In genomic region chr4:125486616-125487015, GRCm38 (mm10) we compare ENCODE assay signal across 10 mouse cellular contexts. TPM values are rescaled to one million over a fixed set of nuclear protein-coding genes. Genes with fewer than 3 reads are reported as not detected.
DNase-seq lines count a peak whose midpoint lies in the region; ATAC-seq and TF ChIP-seq lines count a peak whose summit lies in the region.
"Had no signal": no experiment of that assay in that cellular context is flagged by ENCODE, and none has a peak within 500 bp of the region (broad histone marks: within the 10 kb centered on the region; RNA-seq: fewer than 3 reads in every experiment).

No protein-coding gene starts in this region.

- no peak for TF ChIP-seq POLR2A in liver, adult 2 months (IDR thresholded peaks at IDR 0.05; ENCODE audit: extremely low read depth, insufficient read depth, low read length)

- H3K27ac ChIP-seq in liver, adult 2 months (replicated peaks; ENCODE audit: insufficient read depth, low read depth, low read length): no peak overlapping the region
- H3K27ac ChIP-seq in liver, embryonic 12.5 days: no peak overlapping the region
- H3K27ac ChIP-seq in hindbrain, embryonic 13.5 days: peak overlapping the region; percentile 94; the same call in 1 of the 2 replicates
- no peak overlapping the region for H3K27ac ChIP-seq in heart, embryonic 10.5 days
- H3K27ac ChIP-seq: limb, embryonic 13.5 days had no signal

- no peaks in the 10 kb centered on the region for H3K4me1 ChIP-seq in liver, adult 2 months (ENCODE audit: control insufficient read depth, insufficient read depth, low read length)
- no peaks in the 10 kb centered on the region for H3K4me1 ChIP-seq in liver, embryonic 12.5 days
- H3K4me1 ChIP-seq in hindbrain, embryonic 13.5 days (replicated peaks): peaks cover 78% of the 10 kb centered on the region
- peaks cover 24% of the 10 kb centered on the region for H3K4me1 ChIP-seq in heart, embryonic 10.5 days

- no peak overlapping the region for H3K4me3 ChIP-seq in liver, adult 2 months (ENCODE audit: insufficient read depth, low read depth, low read length)
- no peak overlapping the region for H3K4me3 ChIP-seq in liver, embryonic 12.5 days
- H3K4me3 ChIP-seq in hindbrain, embryonic 13.5 days: no peak overlapping the region
- no peak overlapping the region for H3K4me3 ChIP-seq in heart, embryonic 10.5 days
- H3K4me3 ChIP-seq: limb, embryonic 13.5 days had no signal

- no peak overlapping the region for H3K4me2 ChIP-seq in liver, embryonic 12.5 days
- peak overlapping the region; percentile 73 for H3K4me2 ChIP-seq in hindbrain, embryonic 13.5 days
- H3K4me2 ChIP-seq: limb, embryonic 13.5 days had no signal

- 5% methylated on average over 13 of the region's 13 CpGs for WGBS in liver, adult 2 months
- 1% methylated on average over 12 of the region's 13 CpGs for WGBS in liver, embryonic 12.5 days (ENCODE audit: insufficient replicate concordance)
- WGBS in hindbrain, embryonic 13.5 days: 0% methylated on average over 13 of the region's 13 CpGs
- WGBS in heart, embryonic 10.5 days: 3% methylated on average over 13 of the region's 13 CpGs

- no peak overlapping the region for H3K9ac ChIP-seq in liver, adult 2 months (ENCODE audit: low read depth, low read length)
- H3K9ac ChIP-seq in liver, embryonic 12.5 days: no peak overlapping the region
- H3K9ac ChIP-seq in hindbrain, embryonic 13.5 days: peak overlapping the region; percentile 51; the same call in 1 of the 2 replicates
- H3K9ac ChIP-seq: limb, embryonic 13.5 days had no signal

- TF ChIP-seq CTCF in liver, adult 2 months (IDR thresholded peaks at IDR 0.05; ENCODE audit: low read depth, low read length): 0 out of 2 replicates have a peak, but pooled peaks have one; percentile 9

- no peaks in the 10 kb centered on the region for H3K36me3 ChIP-seq in liver, adult 2 months (ENCODE audit: control insufficient read depth, insufficient read depth, low read length)
- no peaks in the 10 kb centered on the region for H3K36me3 ChIP-seq in liver, embryonic 12.5 days
- no peaks in the 10 kb centered on the region for H3K36me3 ChIP-seq in hindbrain, embryonic 13.5 days
- no peaks in the 10 kb centered on the region for H3K36me3 ChIP-seq in heart, embryonic 10.5 days
- H3K36me3 ChIP-seq: limb, embryonic 13.5 days had no signal

- no peak for ATAC-seq in liver, embryonic 12.5 days
- ATAC-seq in hindbrain, embryonic 13.5 days (ENCODE audit: low FRiP score): peak; percentile 49
- no peak for ATAC-seq in megakaryocyte-erythroid progenitor cell, adult 5-6 weeks (replicated peaks; ENCODE audit: low FRiP score, low TSS enrichment, poor library complexity, severe bottlenecking)

- peaks cover 17% of the 10 kb centered on the region for H3K27me3 ChIP-seq in liver, adult 2 months (ENCODE audit: control insufficient read depth, insufficient read depth, low read length)
- peaks cover 98% of the 10 kb centered on the region for H3K27me3 ChIP-seq in liver, embryonic 12.5 days (replicated peaks)
- H3K27me3 ChIP-seq in hindbrain, embryonic 13.5 days: peaks cover 92% of the 10 kb centered on the region
- H3K27me3 ChIP-seq in heart, embryonic 10.5 days (ENCODE audit: insufficient read depth, poor library complexity, severe bottlenecking): peaks cover 100% of the 10 kb centered on the region

- peak; percentile 17 for DNase-seq in adrenal gland, adult 2 months
- DNase-seq in adrenal gland, postnatal 4 days (ENCODE audit: low spot score in 2 of 2): no peak
- no peak for DNase-seq in liver, adult 2 months (ENCODE audit: extremely low read depth, low read depth, low spot score)
- DNase-seq in retina, postnatal 1 day: peak; percentile 65
- no peak for DNase-seq in heart, embryonic 10.5 days (ENCODE audit: low spot score)
- DNase-seq: thymus, adult 18-20 months had no signal

- no peaks in the 10 kb centered on the region for H3K9me3 ChIP-seq in liver, embryonic 12.5 days (replicated peaks)
- H3K9me3 ChIP-seq in hindbrain, embryonic 13.5 days: no peaks in the 10 kb centered on the region
- no peaks in the 10 kb centered on the region for H3K9me3 ChIP-seq in heart, embryonic 10.5 days
- H3K9me3 ChIP-seq: limb, embryonic 13.5 days had no signal

- H3K79me2 ChIP-seq in liver, adult 2 months (ENCODE audit: control insufficient read depth, insufficient read depth, low read length): no peaks in the 10 kb centered on the region

RNA-seq across cellular contexts. Expression of gene Grik3, which starts 3.9 kb away (rescaled TPM):
- total RNA-seq in adrenal gland, adult 2 months (2021): under 1 TPM; 0.35 to 0.37 TPM
- polyA plus RNA-seq in adrenal gland, adult 2 months (2012; rRNA removed): 0.26 and 0.30 TPM in 2 replicates
- total RNA-seq in adrenal gland, postnatal 4 days (2021): under 1 TPM; 0.79 to 0.81 TPM
- total RNA-seq in liver, adult 2 months (2014; rRNA removed): under 0.01 TPM in 1 of 2 replicates, not detected in the other
- polyA plus RNA-seq in liver, adult 2 months (2012; rRNA removed): 0.04 TPM in 1 of 2 replicates, not detected in the other
- 0.01 TPM in 1 of 2 replicates, not detected in the other for polyA plus RNA-seq in liver, embryonic 12.5 days (2016; fragmentation: Nextera tagmentation; extraction: Ambion mirVana)
- 3.9 and 4.1 TPM in 2 replicates for polyA plus RNA-seq in hindbrain, embryonic 13.5 days (2015; fragmentation: Nextera tagmentation; extraction: Ambion mirVana)
- total RNA-seq in megakaryocyte-erythroid progenitor cell, adult 5-6 weeks (2014; fragmentation: Nextera tagmentation): not detected in 2 replicates
- total RNA-seq in megakaryocyte-erythroid progenitor cell, adult 5-6 weeks (2017): not detected in 2 replicates
- polyA plus RNA-seq in heart, embryonic 10.5 days (2016; fragmentation: Nextera tagmentation; extraction: Ambion mirVana): 0.12 and 0.15 TPM in 2 replicates

Comparison
In these comparisons a context has a peak if more than half of its experiments do, and no peak if none do; other contexts are left out.
1. DNase-seq: peak in adrenal gland, adult 2 months (single experiment) and retina, postnatal 1 day (single experiment); none in adrenal gland, postnatal 4 days (0 of 2), liver, adult 2 months (single experiment) and heart, embryonic 10.5 days (single experiment).